Mouse (Mus musculus) megakaryocyte, adult 5-6 weeks (primary cell): ENCODE results near the gene Ptpre. TPM values are rescaled to one million over a fixed set of nuclear protein-coding genes. Genes with fewer than 3 reads are reported as not detected.
"Not testable (repeated sequence)": the region's sequence is repeated elsewhere in the genome, so short reads cannot be mapped to it uniquely, and the experiment has no call there.

Experiments used
- ATAC-seq: 2 replicates; pipeline ENCODE4 v1.8.0; 2016; ENCODE audit warnings: mild to moderate bottlenecking, inconsistent platforms; ENCODE audit not compliant: poor library complexity, severe bottlenecking
- total RNA-seq, 2 experiments: library from RNA; stranded (forward) in 1 of 2; stranded (reverse) in 1 of 2; fragments of 153-499, 151-499 nt in 1 of 2; fragments of 221-1000, 200-1000 nt in 1 of 2; gene quantifications; 2 replicates each; pipeline versions ENCODE4 v1.2.3 to v1.2.4; 2015 to 2017

Gene Ptpre
- total RNA-seq, 2 experiments from 2014 or later: 83.6 to 88.1 TPM

DNA sequence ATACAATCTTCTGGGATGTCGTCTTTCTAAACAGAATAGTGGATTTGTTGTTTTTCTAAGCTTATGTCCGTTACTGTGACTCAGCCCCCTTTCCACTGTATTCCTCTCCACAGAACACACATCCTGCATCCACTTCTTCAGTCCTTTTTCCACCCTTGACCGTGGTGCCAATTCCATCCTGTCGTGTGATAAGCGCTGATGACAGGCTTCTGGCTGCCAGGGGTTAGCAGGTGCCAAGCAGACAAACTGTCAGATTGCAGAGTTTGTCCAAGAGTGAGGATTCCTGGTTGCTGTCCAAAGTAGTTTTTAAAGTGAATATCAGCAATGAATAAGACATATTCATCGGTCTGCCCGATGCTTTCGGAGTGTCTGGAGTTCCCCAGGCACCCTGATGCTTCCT, 139.4 kb downstream of the Ptpre start:
- ATAC-seq: no peak

DNA sequence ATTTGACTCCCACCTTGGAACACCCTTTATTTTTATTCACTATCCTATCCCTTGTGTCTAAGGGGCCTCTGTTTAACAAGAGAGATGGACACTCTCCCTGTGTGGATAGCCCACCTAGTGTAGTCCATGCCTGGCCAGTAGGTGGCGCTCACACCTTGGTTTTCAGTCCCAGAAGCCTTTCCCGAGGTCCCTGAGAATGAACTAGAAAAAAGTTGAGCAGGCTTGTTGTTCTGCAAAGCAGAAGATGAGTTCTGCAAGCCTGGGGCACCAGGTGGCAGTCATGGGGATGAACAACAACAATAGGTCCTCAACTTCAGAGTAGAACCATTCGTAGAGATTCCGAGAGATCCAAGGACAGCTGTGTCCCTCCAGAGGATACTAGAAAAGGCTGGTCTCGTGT, 143.1 kb downstream of the Ptpre start:
- peak; percentile 60 for ATAC-seq

DNA sequence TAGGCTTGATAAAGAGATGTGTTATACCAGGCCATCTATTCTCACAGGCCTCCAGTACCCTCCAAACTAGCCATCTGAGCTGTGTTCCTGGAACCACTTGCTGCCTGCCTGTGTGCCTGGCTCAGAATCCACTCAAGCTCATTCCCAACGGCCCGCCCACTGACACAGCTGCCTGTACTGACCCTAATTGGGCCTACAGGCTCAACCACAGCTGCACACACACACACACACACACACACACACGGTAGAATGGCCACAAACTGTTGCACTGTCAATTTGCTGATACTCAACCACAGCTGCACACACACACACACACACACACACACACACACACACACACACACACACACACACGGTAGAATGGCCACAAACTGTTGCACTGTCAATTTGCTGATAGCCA, 146.8 kb downstream of the Ptpre start:
- ATAC-seq: not testable (repeated sequence)

DNA sequence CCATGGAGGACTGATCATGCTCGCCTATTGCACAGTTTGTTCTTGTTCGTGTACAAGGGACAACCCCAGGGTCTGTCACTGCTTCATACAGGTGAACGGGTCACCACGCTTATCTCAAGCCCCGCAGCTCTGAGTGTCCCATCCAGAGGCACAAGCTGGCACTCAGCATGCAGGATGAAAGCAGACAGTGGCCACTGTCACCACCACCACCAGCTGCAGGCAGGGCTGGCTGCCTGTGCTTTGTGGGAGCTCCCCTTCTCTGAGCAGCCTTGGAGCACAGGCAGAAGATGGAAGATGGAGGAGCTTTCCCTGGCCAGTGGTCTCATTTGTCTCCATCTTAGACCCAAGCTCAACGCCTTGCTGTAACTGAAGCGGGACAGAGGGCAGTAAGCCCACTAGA, 147.7 kb downstream of the Ptpre start:
- no peak for ATAC-seq

DNA sequence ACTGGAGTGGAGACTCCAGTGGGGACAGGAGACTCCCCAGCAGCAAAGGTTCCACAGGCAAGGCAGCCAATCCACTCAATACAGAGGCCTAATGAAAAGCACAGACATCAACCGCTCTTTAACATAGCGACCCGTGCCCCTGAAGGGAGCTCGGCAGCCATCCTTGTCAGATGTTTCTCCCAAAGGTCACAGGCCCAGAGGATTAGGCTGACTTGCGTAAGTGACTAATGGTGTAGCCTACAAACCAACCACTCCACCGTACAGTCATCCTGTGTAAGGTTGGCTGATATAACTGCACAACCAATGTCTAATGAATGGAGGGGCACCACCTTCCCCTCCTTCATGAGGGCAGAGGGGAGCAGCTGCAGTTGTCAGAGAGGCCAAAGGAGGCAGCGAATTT, 152.1 kb downstream of the Ptpre start:
- peak; percentile 17; the same call in 1 of the 2 replicates for ATAC-seq

DNA sequence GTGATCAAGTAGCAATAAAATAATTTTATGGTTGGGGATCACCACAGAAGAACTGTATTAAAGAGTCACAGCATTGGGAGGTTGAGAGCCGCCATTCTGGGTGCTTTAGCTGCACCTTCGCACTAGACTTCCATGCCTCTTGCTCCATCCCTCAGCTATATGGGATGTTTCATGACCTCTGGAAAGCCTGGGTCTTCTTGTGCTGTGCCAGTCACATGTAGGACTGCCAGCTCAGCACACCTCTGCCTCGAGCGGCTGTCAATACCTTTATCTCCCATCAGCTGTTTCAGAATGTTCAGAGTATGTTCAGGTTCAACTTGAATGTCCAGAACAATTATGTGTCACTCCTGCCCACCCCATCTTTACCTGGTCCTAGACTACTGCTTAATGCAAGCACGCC, 154.7 kb downstream of the Ptpre start:
- no peak for ATAC-seq

DNA sequence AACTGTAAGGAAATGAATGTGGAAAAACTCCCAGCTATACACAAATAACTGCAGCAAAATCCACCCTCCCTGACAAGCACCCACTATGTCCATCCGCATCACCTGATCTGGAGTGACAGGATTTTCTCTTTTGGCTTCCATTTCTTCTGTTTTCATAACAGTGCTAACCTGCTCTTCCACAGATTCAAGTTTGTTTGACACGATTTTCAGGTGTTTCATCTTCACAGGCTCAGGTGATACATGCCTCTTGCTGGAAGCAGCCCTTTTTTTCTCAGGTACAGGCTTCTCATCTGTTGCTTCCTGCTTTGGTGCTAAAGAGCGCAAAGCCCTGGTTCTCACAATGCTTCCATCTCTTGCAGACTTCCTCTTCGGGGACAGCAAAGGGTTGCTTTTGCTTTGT, 156.8 kb downstream of the Ptpre start:
- peak; percentile 34 for ATAC-seq

DNA sequence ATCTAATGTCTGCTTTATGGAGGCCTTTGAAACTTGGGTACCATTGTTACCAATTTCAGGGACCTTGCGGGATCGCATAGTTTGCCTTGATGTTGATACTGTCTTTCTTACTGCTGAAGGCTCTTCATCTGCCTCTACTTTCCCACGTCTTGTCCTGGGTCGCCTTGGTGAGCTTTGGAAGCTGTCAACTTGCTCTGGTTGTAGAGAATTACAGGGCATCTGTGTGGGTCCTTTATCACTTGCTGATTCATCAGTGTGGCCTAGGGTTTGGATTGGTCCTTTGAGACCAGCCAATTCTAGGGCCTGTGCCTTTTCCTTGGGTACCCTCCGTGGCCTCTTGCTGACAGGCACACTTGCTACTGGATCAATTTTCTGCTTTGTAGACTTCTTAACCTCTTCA, 157.5 kb downstream of the Ptpre start:
- ATAC-seq: no peak

DNA sequence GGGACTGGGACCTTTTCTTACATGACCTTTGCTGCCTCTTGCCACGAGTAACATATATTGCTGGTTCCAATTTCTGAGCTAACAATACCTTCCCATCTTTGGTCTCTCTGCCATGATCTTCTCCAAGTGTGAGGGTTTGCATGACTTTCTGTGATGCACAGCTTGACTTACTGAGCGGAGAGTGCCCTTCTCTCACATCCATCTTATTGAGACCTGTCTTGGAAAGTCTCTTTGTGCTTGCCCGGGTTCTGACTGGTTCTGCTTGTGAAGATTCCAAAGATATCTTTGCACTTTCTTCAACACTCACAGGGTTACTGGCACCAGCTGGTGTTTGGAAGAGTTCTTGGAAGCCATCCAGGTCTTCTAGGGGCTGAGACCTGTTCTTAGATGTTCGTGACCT, 158.8 kb downstream of the Ptpre start:
- ATAC-seq: no peak

DNA sequence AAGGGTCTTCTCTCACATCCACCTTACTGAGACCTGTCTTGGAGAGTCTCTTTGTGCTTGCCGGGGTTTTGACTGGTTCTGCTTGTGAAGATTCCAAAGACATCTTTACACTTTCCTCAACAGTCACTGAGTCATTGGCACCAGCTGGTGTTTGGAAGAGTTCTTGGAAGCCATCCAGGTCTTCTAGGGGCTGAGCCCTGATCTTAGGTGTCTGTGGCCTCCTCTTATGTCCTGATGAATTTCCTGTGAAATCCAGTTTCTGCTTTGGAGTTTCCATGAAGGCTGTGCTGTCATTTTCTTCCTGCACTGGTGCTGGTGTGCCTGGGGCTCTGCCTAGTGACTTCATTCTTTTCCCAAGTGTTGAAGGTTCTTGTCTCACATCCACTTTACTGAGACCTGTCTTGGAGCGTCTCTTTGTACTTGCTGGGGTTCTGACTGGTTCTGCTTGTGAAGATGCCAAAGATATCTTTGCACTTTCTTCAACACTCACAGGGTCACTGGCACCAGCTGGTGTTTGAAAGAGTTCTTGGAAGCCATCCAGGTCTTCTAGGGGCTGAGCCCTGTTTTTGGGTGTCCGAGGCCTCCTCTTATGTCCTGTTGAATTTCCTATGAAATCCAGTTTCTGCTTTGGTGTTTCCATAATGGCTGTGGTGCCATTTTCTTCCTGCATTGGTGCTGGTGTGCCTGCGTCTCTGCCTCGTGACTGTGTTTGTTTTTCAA, 159.9 kb downstream of the Ptpre start:
- not testable (repeated sequence) for ATAC-seq

DNA sequence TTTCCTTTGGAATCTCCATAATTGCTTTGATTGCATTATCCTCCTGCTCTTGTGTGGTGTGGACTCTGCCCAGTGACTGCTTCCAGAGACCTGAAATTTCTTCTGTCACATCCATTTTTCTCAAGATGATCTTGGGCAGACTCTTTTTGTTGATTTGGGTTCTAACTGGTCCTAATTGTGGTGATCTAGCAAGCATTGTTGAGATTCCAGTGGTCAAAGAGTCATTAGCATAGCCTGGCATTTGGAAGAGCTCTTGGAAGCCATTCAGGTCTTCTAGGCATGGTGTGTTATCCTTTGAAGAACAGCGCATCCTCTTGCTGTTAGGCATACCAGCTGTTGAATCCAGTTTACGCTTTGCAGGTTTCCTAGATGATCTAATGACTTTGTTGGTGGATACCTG, 161.1 kb downstream of the Ptpre start:
- no peak for ATAC-seq

DNA sequence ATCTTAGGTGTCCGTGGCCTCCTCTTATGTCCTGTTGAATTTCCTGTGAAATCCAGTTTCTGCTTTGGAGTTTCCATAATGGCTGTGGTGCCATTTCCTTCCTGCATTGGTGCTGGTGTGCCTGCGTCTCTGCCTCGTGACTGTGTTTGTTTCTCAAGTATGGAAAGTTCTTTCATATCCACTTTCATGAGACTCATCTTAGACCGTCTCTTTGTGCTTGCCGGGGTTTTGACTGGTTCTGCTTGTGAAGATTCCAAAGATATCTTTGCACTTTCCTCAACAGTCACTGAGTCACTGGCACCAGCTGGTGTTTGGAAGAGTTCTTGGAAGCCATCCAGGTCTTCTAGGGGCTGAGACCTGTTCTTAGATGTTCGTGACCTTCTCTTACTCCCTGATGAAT, 162.1 kb downstream of the Ptpre start:
- ATAC-seq: not testable (repeated sequence)

DNA sequence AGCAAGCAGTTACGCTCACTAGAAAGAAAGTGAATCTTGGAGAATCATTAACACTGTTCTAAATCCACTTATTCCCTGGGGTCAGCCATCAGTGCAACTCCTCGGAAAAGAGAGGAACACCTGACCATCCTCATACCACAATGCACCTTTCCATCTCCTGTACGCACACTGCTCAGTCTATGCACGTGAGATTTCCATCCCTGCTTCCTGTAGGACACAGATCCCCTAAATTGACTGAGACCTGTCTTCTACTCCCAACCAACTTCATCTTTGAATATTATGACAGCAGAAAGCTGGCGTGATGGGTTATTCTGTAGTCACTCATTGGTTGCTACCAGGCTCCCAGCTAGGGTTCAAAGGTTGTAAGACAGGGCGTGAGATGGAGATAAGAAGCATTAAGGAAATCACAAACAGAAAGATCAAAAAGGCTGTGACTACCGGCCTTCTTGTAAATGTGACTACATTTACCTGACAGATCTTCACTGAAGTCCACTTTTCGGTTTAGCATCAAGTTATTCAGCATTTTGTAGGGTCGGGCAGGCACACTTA, 166.4 kb downstream of the Ptpre start:
- no peak for ATAC-seq

DNA sequence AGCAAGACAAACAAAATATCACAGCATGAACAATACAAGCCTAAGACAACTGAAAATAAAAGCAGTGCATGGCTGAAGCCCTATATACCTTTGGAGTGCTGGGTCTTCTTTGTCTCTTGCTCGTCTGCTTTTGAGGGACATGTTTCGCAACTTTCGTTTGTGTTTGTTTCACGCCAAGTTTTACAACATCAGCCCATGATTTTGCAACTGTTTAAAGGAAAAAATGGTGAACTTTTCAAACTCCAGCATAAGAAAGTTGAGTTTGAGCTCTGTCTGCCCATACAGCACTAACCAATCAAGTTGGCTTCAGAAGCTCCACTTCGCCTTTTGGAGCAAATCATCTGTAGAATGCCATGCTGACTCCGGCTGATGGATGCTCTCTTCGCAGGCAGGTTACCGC, 167.0 kb downstream of the Ptpre start:
- ATAC-seq: peak; percentile 33; the same call in 1 of the 2 replicates

DNA sequence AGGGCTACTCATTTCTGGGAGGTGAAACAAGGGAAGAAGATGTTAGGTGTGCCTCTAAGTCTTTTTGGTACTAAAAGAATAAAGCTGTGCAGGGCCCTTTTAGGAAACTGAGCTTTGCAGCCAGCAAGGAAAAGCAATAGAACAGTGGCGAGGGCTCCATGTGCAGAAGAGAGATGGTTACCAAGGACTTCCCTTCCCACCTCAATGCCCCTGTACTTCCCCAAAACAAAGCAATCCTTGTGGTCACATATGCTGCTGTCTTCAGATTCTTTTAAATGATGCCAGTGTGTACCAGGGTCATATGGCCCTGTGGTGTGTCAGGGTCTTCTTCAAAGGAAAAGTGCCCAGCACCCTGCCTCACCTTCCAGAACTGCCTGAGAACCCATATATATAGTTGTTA, 167.8 kb downstream of the Ptpre start:
- peak; percentile 70 for ATAC-seq

DNA sequence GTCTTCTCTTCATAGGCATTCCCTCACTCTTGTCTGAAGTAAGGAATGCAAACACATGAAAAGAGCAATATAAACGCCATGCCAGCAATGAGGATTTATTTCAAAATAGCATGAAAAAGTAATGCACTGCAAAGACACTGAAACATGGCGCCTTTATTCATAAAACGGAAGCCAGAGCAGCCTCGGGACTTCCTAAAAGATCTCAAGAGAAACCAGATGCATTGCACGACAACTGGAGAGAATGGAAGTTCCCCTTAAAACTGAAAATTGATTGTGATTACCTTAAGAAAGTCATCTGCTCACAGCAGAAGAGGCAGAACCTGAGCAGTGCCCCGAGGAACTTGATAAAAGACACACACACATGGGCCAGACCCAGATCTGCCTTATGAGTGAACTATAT, 168.5 kb downstream of the Ptpre start:
- ATAC-seq: peak; percentile 73

DNA sequence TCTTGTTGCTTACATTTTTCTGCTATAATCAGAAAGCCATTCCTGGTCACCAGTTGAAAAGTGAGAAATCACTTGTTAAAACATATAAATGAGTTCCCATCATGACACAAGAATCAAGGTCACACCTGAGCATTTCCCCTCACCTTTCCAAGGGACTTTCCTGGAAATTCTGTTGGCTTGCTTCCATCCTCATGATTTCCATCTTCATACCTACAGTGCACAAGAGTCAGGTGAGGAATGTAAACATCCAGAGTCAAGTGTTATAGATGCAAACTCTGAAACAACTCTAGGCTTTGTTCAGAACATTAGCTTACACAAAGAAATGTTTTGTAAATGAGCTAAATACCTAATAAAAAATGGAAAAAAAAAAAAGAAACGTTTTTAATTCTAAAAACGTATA, 173.4 kb downstream of the Ptpre start:
- no peak for ATAC-seq

DNA sequence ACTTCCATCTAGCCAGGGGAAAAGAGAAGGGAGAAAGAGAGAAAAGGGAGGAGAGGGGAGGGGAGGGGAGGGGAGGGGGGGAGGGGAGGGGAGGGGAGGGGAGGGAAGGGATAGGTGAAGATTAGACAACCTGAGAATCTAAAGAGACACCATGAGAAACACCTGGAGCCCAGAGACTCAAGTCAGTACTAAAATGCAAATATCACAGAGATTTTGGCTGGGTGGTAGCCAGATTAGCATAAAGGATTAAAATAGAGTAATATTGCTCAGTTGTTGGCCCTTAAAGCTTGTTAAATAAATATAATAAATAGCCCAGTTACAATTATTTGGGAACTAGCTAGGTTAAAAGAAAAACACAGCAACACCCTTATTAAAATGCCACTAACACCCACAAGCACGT, 175.3 kb downstream of the Ptpre start:
- ATAC-seq: no peak

DNA sequence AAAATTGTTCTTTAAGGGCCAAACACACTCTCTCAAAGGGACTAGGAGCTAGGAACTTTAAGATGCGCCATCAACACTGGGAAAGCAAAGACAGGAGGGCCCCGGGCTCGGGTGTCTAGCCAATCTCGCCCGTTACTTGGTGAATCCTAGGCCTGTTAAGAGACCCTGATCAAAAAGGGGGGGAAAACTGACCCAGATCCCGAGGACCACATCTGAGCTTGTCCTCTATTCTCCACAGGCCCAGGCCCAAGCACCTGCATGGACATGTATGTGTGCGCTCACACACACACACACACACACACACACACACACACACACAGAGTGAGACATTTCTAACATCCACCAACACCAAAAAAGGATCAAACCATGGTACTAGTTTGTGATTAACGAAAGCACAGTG, 176.0 kb downstream of the Ptpre start:
- no peak for ATAC-seq

DNA sequence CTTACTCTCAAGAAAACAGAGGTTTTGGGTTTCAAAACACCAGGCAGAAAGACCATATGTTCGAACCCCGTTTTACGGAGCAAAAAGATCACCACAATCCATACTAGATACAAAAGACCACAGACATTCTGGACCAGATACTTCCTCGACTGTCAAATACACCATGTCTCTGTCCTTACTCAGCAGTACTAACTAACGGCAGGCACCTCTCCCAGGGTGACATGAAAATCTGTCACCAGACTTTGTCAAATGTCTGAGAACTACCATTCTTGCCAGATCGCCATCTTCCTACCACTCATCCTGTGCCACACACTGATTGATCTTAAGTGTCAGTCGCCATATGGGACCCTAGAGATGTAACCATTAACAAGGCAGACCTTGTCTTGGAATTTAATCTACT, 177.9 kb downstream of the Ptpre start:
- no peak for ATAC-seq

DNA sequence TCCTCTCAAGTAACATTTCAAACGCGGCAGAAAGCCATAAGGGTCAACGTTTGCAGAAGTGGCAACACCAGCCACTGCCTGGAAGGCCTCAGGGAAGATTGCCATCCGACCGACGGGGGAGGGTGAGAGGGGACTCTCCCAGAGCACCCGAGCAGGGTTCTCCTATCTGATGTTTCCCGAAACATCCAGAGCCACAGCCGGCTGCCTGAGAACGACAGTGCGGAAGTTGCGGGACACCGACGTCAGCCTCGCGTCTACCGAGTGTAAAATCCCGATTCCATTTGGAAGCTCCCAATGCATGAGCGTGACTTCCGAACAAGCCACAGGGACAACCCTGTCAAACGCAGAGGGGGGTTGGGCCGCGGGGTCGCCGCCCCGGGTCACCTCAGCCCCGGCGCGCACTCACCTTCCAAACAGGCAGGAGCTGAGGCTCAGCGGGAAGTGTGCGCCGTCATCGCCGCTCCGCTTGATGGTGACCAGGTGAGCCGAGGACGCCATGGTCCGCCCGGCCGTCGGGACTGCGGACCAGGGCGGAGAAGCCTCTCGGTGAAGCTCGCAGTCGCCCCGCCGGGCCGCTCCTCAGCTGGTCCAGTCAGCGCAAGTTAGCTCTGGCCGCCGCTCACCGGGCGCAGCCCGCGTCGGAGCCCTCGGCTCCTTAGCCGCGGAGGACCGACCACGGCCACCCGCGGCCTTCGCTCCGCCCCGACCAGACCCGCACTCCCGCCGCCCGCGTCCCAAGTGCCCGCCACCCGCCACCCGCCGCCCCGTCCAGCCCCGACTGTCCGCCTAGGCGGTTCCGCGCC, 178.6 kb downstream of the Ptpre start, which contains the start of gene Mki67:
Gene Mki67, minus strand, starts transcription at position 720 of the 803 bp plus-strand sequence.
- peak; percentile 40 for ATAC-seq

DNA sequence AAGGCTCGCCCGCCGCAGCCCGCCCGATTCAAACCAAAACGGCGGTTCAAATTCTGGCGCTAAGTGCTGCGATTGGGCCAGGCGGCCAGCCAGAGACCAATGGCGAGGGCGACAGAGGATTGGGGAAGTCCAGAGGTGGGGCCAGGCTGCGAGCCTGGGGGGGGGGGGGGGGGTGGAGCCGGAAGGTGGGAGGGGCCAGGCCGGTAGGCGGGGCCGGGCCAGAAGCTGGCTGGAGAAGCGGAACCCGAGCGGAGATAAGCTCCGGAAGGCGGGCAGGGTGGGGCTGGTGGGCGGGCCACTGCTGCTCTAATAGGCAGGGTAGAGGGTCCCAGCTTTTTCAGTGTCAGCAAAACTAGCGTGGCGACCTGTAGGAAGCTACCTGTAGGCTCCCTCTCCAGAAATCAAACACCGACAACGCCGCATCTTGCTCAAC, 179.2 kb downstream of the Ptpre start:
- ATAC-seq: peak; percentile 84
